Mouse (Mus musculus) embryonic facial prominence, embryonic 11.5 days (tissue): ENCODE measurements around the gene Scaf8. TPM values are rescaled to one million over a fixed set of nuclear protein-coding genes. Genes with fewer than 3 reads are reported as not detected.
"Not testable (repeated sequence)": the region's sequence is repeated elsewhere in the genome, so short reads cannot be mapped to it uniquely, and the experiment has no call there.

Experiments
- ATAC-seq: fragments of 200-750 bp; cut with Nextera tagmentation; replicated peaks from 2 replicates; pipeline ENCODE4 v1.8.0; 2017; ENCODE audit warnings: low read depth; ENCODE audit not compliant: insufficient number of reproducible peaks, low FRiP score, low TSS enrichment
- DNase-seq: peaks from one replicate; pipeline ENCODE4 v3.0.0-alpha.2; 2015; ENCODE audit warnings: low spot score
- H3K27ac ChIP-seq: fragments of 300-500 bp; sonication (generic); replicated peaks from 2 replicates; pipeline ENCODE4 v1.5.1; 2014; ENCODE audit warnings: mild to moderate bottlenecking, low read depth, low read length, control low read depth
- H3K27me3 ChIP-seq: fragments of 300-500 bp; sonication (generic); 2 replicates; pipeline ENCODE4 v1.6.1; 2014; ENCODE audit warnings: mild to moderate bottlenecking, low read length, moderate library complexity, mixed read lengths; ENCODE audit not compliant: control insufficient read depth, insufficient read depth
- H3K36me3 ChIP-seq: fragments of 300-500 bp; sonication (generic); replicated peaks from 2 replicates; pipeline ENCODE4 v1.6.1; 2014; ENCODE audit warnings: low read depth, mild to moderate bottlenecking, low read length, moderate library complexity, mixed read lengths; ENCODE audit not compliant: control insufficient read depth, insufficient read depth
- H3K4me1 ChIP-seq: fragments of 300-500 bp; sonication (generic); 2 replicates; pipeline ENCODE4 v1.6.1; 2014; ENCODE audit warnings: low read length, mixed read lengths; ENCODE audit not compliant: control insufficient read depth, insufficient read depth
- H3K4me2 ChIP-seq: fragments of 300-500 bp; sonication (generic); 2 replicates; pipeline ENCODE4 v1.6.1; 2014; ENCODE audit warnings: low read depth, mild to moderate bottlenecking, control low read depth, low read length, moderate library complexity
- H3K4me3 ChIP-seq: fragments of 300-500 bp; sonication (generic); 2 replicates; pipeline ENCODE4 v1.5.1; 2014; ENCODE audit warnings: low read depth, low read length, control low read depth
- H3K9ac ChIP-seq: fragments of 300-500 bp; sonication (generic); replicated peaks from 2 replicates; pipeline ENCODE4 v1.6.1; 2014; ENCODE audit warnings: mild to moderate bottlenecking, control low read depth, low read length
- H3K9me3 ChIP-seq: fragments of 300-500 bp; sonication (generic); replicated peaks from 2 replicates; pipeline ENCODE4 v1.6.1; 2016; ENCODE audit warnings: mild to moderate bottlenecking, low read length, inconsistent platforms, mixed read lengths; ENCODE audit not compliant: control insufficient read depth
- WGBS: fragments of 180-500 bp; shearing (Covaris S2); extraction: QIAGEN DNeasy Blood & Tissue Kit; methylation state at CpG from one replicate; pipeline ENCODE4 v1.1.7; 2014; 5-methylcytosine and 5-hydroxymethylcytosine counted together
- polyA plus RNA-seq: library from polyadenylated mRNA; unstranded; fragments of >200 nt; fragmentation: Nextera tagmentation; extraction: Ambion mirVana; gene quantifications from 2 replicates; pipeline ENCODE4 v1.2.1, GENCODE M21; 2014

The Scaf8 gene
- polyA plus RNA-seq, result 25.6 and 28.5 TPM in 2 replicates

DNA sequence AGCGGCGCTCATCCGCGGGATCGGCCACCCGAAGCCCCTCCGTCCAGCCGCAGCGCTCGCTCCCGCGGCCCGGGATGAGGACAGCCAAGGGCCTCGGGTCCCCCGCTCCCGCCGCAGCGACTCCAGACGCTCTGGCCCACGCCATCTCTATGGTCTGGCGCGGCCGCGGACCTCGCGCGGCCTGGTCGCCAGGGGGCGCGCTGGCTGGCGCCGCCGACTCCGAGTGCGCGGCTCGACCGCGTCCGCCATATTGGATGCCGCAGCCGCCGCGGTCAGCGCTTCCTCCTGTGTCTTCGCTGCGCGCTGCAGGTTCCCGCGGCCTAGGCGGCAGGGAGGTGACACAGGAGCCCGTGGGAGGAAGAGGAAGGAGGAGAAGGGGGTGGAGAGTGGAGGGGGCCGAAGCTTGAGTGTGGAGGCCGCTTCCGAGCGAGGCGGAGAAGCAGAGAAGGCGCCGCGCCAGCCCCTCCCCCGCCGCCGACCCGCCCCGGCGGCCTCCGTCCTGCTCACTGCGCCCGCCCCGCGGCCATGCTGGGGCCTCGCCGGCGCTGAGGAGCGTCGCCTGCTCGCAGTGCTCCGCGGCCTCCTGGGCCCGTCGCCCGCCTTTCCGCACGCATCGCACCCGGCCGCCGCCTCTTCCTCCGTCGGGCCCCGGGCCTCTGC lies at the start of gene Scaf8:
Scaf8 (plus strand) TSS at position 253 of the 660 bp plus-strand sequence.
- peak within 1 kb of the TSS; percentile 99 for H3K27ac ChIP-seq
- H3K4me3 ChIP-seq, result peak within 1 kb of the TSS; percentile 96
- no peaks in the 10 kb centered on the region for H3K9me3 ChIP-seq
- H3K27me3 ChIP-seq, result no peaks in the 10 kb centered on the region
- DNase-seq (peak; percentile 93), ATAC-seq (peak; percentile 96)
- under 1% methylated on average over 85 of the region's 91 CpGs for WGBS
- peak within 1 kb of the TSS; percentile 58 for H3K4me2 ChIP-seq
- no peaks in the 10 kb centered on the region for H3K36me3 ChIP-seq
- H3K4me1 ChIP-seq, result no peaks in the 10 kb centered on the region
- peak within 1 kb of the TSS; percentile 98 for H3K9ac ChIP-seq

GRCm38 (mm10) chr17:3075166-3075872 lies 39.5 kb upstream of the Scaf8 start:
- WGBS, result 92% methylated on average over 9 of the region's 9 CpGs
- no peaks in the 10 kb centered on the region for H3K4me1 ChIP-seq
- H3K4me2 ChIP-seq, result no peak overlapping the region
- no peaks in the 10 kb centered on the region for H3K9me3 ChIP-seq
- H3K27ac ChIP-seq, result no peak overlapping the region
- no peak for ATAC-seq
- no peak for DNase-seq
- no peak overlapping the region for H3K4me3 ChIP-seq
- peaks cover 6% of the 10 kb centered on the region for H3K36me3 ChIP-seq
- no peaks in the 10 kb centered on the region for H3K27me3 ChIP-seq
- no peak overlapping the region for H3K9ac ChIP-seq

- ATAC-seq, result no peak
- peaks cover 6% of the 10 kb centered on the region for H3K36me3 ChIP-seq
- WGBS, result 91% methylated on average over 4 of the region's 4 CpGs
Observed at GRCm38 (mm10) chr17:3075873-3076245, 38.9 kb upstream of the Scaf8 start.

GRCm38 (mm10) chr17:3077936-3078335 lies 36.8 kb upstream of the Scaf8 start:
- WGBS, result 91% methylated on average over 9 of the region's 9 CpGs
- not testable (repeated sequence) for H3K4me1 ChIP-seq, H3K4me2 ChIP-seq, DNase-seq, H3K27me3 ChIP-seq, H3K4me3 ChIP-seq, H3K36me3 ChIP-seq, H3K9me3 ChIP-seq, H3K9ac ChIP-seq, H3K27ac ChIP-seq, ATAC-seq

More at GRCm38 (mm10) chr17:3075873-3076245, 38.9 kb upstream of the Scaf8 start:
- Histone ChIP-seq H3K27ac (no peak overlapping the region), H3K27me3 (no peaks in the 10 kb centered on the region), H3K9me3 (no peaks in the 10 kb centered on the region), H3K4me3 (no peak overlapping the region), H3K4me2 (no peak overlapping the region), H3K9ac (no peak overlapping the region), H3K4me1 (no peaks in the 10 kb centered on the region)
- no peak for DNase-seq

DNA sequence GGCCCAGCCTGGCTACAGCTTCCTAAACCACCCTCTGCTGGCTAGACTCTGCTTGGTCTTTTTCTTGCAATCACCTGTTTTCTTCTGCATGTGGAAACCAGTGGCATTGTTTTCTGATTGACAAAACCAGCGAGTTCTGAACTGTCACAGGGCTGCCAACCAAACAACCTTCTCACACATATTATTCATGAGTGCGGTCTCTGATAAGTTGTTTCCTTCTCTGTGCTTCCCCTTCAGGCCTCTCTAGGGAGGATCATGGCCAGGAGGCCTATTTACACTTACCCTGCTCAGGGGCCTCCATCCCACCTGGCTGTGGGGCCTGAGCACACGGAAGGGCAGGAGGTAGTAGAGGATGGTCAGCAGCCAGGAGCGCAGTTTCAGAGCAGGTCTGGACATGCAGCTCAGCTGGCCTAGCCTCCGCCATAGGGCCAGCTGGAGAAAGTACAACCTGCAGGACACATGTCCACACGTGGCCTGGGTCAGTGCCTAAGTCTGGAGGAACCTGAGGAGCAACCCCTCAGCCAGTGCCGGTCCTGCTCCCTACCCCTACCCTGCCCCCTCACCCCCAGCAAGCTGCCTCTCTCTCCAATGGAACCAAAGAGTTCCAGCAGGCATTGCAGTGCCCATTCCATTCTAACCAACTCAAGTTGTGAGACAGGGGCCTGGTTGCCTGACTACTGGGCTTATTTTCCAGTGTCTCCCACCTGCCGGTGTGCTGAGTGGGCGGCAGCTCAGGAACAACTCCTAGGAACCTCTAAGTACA lies 34.0 kb upstream of the Scaf8 start:
- ATAC-seq, H3K9me3 ChIP-seq, H3K27ac ChIP-seq, H3K4me3 ChIP-seq, H3K9ac ChIP-seq, H3K27me3 ChIP-seq, DNase-seq, H3K4me1 ChIP-seq, H3K36me3 ChIP-seq, H3K4me2 ChIP-seq: not testable (repeated sequence)
- 82% methylated on average over 7 of the region's 9 CpGs for WGBS

GRCm38 (mm10) chr17:3081512-3082100 lies 33.2 kb upstream of the Scaf8 start:
- H3K4me1 ChIP-seq, H3K9ac ChIP-seq, H3K27me3 ChIP-seq, H3K27ac ChIP-seq, H3K4me3 ChIP-seq, DNase-seq, H3K4me2 ChIP-seq, H3K36me3 ChIP-seq, H3K9me3 ChIP-seq: not testable (repeated sequence)
- ATAC-seq, result peak; percentile 35
- WGBS, result 87% methylated on average over 1 of the region's 3 CpGs

- not testable (repeated sequence) for H3K4me3 ChIP-seq, H3K9ac ChIP-seq, H3K27ac ChIP-seq, H3K4me2 ChIP-seq, H3K9me3 ChIP-seq, H3K36me3 ChIP-seq, H3K4me1 ChIP-seq, H3K27me3 ChIP-seq
- WGBS, result 82% methylated on average over 6 of the region's 9 CpGs
- DNase-seq (peak; percentile 17), ATAC-seq (peak; percentile 76)
Observed at GRCm38 (mm10) chr17:3082125-3082755, 32.5 kb upstream of the Scaf8 start.
